Mouse (Mus musculus): ENCODE measurements around the gene Nfkb2. TPM values are rescaled to one million over a fixed set of nuclear protein-coding genes. Genes with fewer than 3 reads are reported as not detected.

The Nfkb2 gene
- polyA plus RNA-seq, 1 experiment from 2014 or later = 6.1 TPM

- H3K9me3 ChIP-seq (replicated peaks) = no peaks in the 10 kb centered on the region
- no peak overlapping the region for H3K27ac ChIP-seq
- no peak for ATAC-seq
- no peak overlapping the region for H3K9ac ChIP-seq
- H3K4me3 ChIP-seq = peak overlapping the region; percentile 78; the same call in 1 of the 2 replicates
- WGBS (ENCODE audit: insufficient replicate concordance) = 9% methylated on average over 29 of the region's 29 CpGs
- peaks cover 11% of the 10 kb centered on the region for H3K36me3 ChIP-seq
- peaks cover 72% of the 10 kb centered on the region for H3K27me3 ChIP-seq (replicated peaks)
- peaks cover 42% of the 10 kb centered on the region for H3K4me1 ChIP-seq
- peak overlapping the region; percentile 100 for H3K4me2 ChIP-seq
Measured at GRCm38 (mm10) chr19:46326019-46326755, 22.1 kb downstream of the Nfkb2 start.

DNA sequence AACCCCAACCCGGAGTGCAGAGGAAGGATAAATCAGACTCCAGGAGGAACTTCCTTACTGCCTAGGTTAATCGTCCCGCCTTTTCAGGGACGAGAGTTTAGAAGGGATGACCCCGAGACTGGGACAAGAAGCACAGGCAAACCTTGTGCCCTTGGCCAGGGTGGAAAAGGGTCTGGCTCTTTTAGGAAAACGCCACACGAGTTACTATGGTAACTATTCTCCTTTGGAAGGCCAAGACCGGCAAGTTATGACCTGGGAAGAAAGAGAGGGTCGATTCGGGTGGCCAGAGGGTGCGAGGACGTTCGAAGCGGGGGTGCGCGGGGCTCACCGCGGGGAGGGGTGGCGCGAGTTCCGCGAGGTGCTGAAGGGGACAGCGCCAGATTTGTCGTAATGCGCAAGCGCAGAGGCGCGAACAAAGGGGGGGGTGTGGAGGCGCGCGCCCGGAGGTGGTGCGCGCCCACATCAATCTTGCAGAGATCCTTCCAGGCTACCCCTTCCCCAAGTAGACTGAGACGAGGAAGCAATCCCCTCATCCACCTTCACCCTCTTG, 22.7 kb downstream of the Nfkb2 start, which contains the start of gene Psd:
Psd (minus strand) TSS at position 401 of the 550 bp plus-strand sequence.
- peak within 1 kb of the TSS; percentile 82 for H3K9ac ChIP-seq
- H3K9me3 ChIP-seq (replicated peaks) = no peaks in the 10 kb centered on the region

DNA sequence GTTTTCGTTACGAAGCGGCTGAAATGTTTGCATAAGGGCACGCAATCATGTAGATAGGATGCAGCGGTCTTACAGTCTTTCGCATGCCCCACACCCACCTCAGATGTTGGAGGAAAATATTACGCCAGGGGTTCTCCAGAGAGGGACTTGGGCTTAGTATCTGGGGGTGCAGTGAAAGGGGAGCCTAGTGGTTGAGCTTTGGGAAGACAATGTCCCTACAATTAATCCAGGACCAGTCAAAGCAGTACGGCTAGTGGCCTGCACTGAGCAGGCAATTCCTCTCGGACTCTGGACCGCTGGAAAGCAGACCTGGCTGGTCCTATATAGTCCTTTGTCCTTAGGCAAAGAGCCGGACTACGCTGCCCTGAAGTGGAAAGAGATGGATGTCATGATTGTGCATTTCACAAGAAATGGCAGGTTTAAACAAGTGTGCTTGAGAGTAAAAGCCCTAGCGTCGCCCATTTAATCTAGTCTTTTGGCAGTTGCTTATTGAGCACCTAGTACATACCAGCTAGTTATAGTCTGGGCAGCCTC, 23.5 kb downstream of the Nfkb2 start:
- WGBS (ENCODE audit: insufficient replicate concordance) = 24% methylated on average over 14 of the region's 14 CpGs
- Histone ChIP-seq H3K4me3 (peak overlapping the region; percentile 78), H3K27me3 (replicated peaks) (peaks cover 58% of the 10 kb centered on the region), H3K9ac (peak overlapping the region; percentile 82), H3K4me1 (peaks cover 42% of the 10 kb centered on the region), H3K27ac (peak overlapping the region; percentile 90), H3K36me3 (peaks cover 26% of the 10 kb centered on the region), H3K4me2 (peak overlapping the region; percentile 100), H3K9me3 (replicated peaks) (no peaks in the 10 kb centered on the region)
- ATAC-seq = no peak

More for the DNA sequence above, 22.7 kb downstream of the Nfkb2 start, which contains the start of gene Psd:
- Histone ChIP-seq H3K4me1 (peaks cover 42% of the 10 kb centered on the region), H3K4me2 (peak within 1 kb of the TSS; percentile 100), H3K27ac (peak within 1 kb of the TSS; percentile 90), H3K4me3 (peak within 1 kb of the TSS; percentile 78), H3K27me3 (replicated peaks) (peaks cover 66% of the 10 kb centered on the region), H3K36me3 (peaks cover 18% of the 10 kb centered on the region)
- no peak for ATAC-seq
- WGBS (ENCODE audit: insufficient replicate concordance) = 1% methylated on average over 35 of the region's 35 CpGs

DNA sequence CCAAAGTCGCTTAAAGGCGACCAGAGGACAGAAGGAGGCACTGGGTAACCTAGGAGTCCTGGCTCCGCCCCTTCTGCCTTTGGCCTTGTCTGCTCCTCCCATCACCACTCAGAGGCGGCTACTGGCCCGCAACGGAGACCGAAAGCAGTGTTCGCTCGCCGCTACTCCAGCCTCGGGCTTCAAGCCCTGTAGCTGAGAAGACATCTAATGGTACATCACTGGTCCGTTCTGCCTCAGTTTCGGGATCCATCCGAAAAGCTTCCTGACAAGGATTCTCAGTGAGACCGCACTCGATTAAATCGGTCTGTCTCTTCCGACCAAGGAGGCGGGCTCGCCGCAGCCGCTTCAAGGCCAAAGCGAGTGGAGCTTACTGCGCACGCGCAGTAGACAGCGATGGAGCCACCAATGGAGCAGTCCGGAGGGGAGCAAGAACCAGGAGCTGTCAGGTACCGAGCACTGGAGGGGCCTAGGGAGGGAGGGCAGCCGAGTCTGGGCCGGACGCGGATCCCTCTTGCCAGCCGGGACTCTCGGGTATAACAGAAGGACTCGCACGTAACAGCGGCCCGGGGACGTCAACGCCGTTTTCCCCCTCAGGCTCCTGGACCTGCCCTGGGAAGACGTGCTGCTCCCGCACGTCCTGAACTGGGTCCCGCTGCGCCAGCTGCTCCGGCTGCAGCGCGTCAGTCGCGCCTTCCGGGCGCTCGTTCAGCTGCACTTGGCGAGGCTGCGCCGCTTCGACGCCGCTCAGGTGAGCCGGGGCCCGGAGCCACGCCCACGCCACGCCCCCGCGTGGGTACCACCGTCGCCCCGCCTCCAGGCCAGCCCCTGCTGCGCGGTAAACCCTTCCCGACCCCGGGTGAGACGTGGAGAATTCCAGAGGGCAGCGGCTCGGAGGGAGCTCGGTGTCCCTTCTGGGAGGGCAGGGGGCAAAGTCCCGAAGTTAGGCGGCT, 24.2 kb downstream of the Nfkb2 start, which contains the start of gene Fbxl15:
Fbxl15 (plus strand) TSS at position 104 of the 950 bp plus-strand sequence.
- Histone ChIP-seq H3K9me3 (replicated peaks) (no peaks in the 10 kb centered on the region), H3K36me3 (peaks cover 27% of the 10 kb centered on the region), H3K27ac (peak within 1 kb of the TSS; percentile 90), H3K27me3 (replicated peaks) (peaks cover 51% of the 10 kb centered on the region), H3K4me2 (peak within 1 kb of the TSS; percentile 100), H3K4me3 (peak within 1 kb of the TSS; percentile 78), H3K9ac (peak within 1 kb of the TSS; percentile 82), H3K4me1 (peaks cover 42% of the 10 kb centered on the region)
- ATAC-seq = peak; percentile 89
- under 1% methylated on average over 81 of the region's 81 CpGs for WGBS (ENCODE audit: insufficient replicate concordance)

DNA sequence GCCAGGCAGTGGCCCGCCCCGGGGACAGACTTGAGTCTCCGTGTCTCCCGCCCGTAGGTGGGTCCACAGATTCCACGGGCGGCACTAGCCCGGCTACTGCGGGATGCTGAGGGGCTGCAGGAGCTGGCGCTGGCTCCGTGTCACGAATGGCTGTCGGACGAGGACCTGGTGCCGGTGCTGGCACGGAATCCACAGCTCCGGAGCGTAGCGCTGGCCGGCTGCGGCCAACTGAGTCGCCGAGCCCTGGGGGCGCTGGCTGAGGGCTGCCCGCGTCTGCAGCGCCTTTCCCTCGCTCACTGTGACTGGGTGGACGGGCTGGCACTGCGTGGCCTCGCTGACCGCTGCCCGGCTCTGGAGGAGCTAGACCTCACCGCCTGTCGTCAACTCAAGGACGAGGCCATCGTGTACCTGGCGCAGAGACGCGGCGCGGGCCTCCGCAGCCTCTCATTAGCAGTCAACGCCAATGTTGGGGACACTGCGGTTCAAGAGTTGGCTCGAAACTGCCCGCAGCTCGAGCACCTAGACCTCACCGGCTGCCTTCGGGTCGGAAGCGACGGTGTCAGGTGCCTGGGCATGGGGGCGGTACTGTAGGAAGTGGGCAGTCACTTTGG, 25.0 kb downstream of the Nfkb2 start:
- Histone ChIP-seq H3K9me3 (replicated peaks) (no peaks in the 10 kb centered on the region), H3K4me2 (peak overlapping the region; percentile 100), H3K4me1 (peaks cover 42% of the 10 kb centered on the region), H3K4me3 (peak overlapping the region; percentile 78), H3K27ac (peak overlapping the region; percentile 90), H3K36me3 (peaks cover 27% of the 10 kb centered on the region), H3K9ac (peak overlapping the region; percentile 82), H3K27me3 (replicated peaks) (peaks cover 43% of the 10 kb centered on the region)
- ATAC-seq = no peak
- WGBS (ENCODE audit: insufficient replicate concordance) = 5% methylated on average over 54 of the region's 54 CpGs

DNA sequence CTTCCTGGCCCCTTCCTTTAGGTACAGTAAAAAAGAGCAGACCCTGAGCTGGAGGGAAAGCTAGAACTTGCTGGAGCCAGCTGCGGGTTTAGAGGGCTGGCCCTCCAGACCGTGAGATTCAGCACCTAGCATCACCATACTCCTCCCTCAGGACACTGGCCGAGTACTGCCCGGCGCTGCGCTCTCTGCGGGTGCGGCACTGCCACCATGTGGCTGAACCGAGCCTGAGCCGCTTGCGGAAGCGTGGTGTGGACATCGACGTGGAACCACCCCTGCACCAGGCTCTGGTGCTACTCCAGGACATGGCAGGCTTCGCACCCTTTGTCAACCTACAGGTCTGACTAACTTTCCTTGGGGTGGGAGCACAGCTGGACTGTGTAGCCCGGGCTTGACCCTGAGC, 25.8 kb downstream of the Nfkb2 start:
- Histone ChIP-seq H3K4me3 (peak overlapping the region; percentile 78; the same call in 1 of the 2 replicates), H3K4me2 (peak overlapping the region; percentile 100), H3K9me3 (replicated peaks) (no peaks in the 10 kb centered on the region), H3K27me3 (replicated peaks) (peaks cover 35% of the 10 kb centered on the region), H3K4me1 (peaks cover 42% of the 10 kb centered on the region), H3K9ac (0 out of 2 replicates have a peak overlapping the region, but pooled peaks have one; percentile 82), H3K27ac (no peak overlapping the region), H3K36me3 (peaks cover 27% of the 10 kb centered on the region)
- WGBS (ENCODE audit: insufficient replicate concordance) = 5% methylated on average over 16 of the region's 16 CpGs
- peak; percentile 52 for ATAC-seq

- no peak for ATAC-seq
- WGBS (ENCODE audit: insufficient replicate concordance) = 85% methylated on average over 12 of the region's 12 CpGs
- Histone ChIP-seq H3K4me1 (peaks cover 42% of the 10 kb centered on the region), H3K36me3 (peaks cover 27% of the 10 kb centered on the region), H3K4me2 (no peak overlapping the region), H3K9ac (no peak overlapping the region), H3K4me3 (no peak overlapping the region), H3K27ac (no peak overlapping the region), H3K27me3 (replicated peaks) (peaks cover 27% of the 10 kb centered on the region), H3K9me3 (replicated peaks) (no peaks in the 10 kb centered on the region)
Measured at GRCm38 (mm10) chr19:46330696-46331095, 26.6 kb downstream of the Nfkb2 start.

GRCm38 (mm10) chr19:46331326-46331725, 27.2 kb downstream of the Nfkb2 start:
- Histone ChIP-seq H3K27me3 (replicated peaks) (peaks cover 21% of the 10 kb centered on the region), H3K36me3 (peaks cover 27% of the 10 kb centered on the region), H3K4me3 (no peak overlapping the region), H3K4me2 (no peak overlapping the region), H3K27ac (no peak overlapping the region), H3K4me1 (peaks cover 40% of the 10 kb centered on the region), H3K9ac (no peak overlapping the region), H3K9me3 (replicated peaks) (no peaks in the 10 kb centered on the region)
- 83% methylated on average over 14 of the region's 14 CpGs for WGBS (ENCODE audit: insufficient replicate concordance)
- ATAC-seq = no peak

- H3K9ac ChIP-seq = no peak overlapping the region
- H3K4me1 ChIP-seq = peaks cover 34% of the 10 kb centered on the region
- H3K27me3 ChIP-seq (replicated peaks) = peaks cover 15% of the 10 kb centered on the region
- ATAC-seq = no peak
- no peaks in the 10 kb centered on the region for H3K9me3 ChIP-seq (replicated peaks)
- no peak overlapping the region for H3K4me3 ChIP-seq
- H3K36me3 ChIP-seq = peaks cover 27% of the 10 kb centered on the region
- 64% methylated on average over 3 of the region's 3 CpGs for WGBS (ENCODE audit: insufficient replicate concordance)
- no peak overlapping the region for H3K27ac ChIP-seq
- no peak overlapping the region for H3K4me2 ChIP-seq
Measured at GRCm38 (mm10) chr19:46331936-46332335, 27.8 kb downstream of the Nfkb2 start.

GRCm38 (mm10) chr19:46332721-46333339, 28.7 kb downstream of the Nfkb2 start:
- H3K4me3 ChIP-seq = no peak overlapping the region
- WGBS (ENCODE audit: insufficient replicate concordance) = 71% methylated on average over 7 of the region's 7 CpGs
- no peak overlapping the region for H3K4me2 ChIP-seq
- H3K36me3 ChIP-seq = peaks cover 27% of the 10 kb centered on the region
- ATAC-seq = no peak
- H3K9ac ChIP-seq = no peak overlapping the region
- H3K4me1 ChIP-seq = peaks cover 33% of the 10 kb centered on the region
- 0 out of 2 replicates have a peak, but pooled peaks cover 7% of the 10 kb centered on the region for H3K27me3 ChIP-seq (replicated peaks)
- H3K27ac ChIP-seq = no peak overlapping the region
- H3K9me3 ChIP-seq (replicated peaks) = no peaks in the 10 kb centered on the region

Data from liver, embryonic 12.5 days (tissue).